Mouse (Mus musculus): ENCODE measurements around the gene 4931406P16Rik.

Gene 4931406P16Rik

GRCm38 (mm10) chr7:34312786-34313442, 437 bp downstream of the 4931406P16Rik start:
- DNase-seq (ENCODE audit: low spot score) = peak; percentile 53

DNA sequence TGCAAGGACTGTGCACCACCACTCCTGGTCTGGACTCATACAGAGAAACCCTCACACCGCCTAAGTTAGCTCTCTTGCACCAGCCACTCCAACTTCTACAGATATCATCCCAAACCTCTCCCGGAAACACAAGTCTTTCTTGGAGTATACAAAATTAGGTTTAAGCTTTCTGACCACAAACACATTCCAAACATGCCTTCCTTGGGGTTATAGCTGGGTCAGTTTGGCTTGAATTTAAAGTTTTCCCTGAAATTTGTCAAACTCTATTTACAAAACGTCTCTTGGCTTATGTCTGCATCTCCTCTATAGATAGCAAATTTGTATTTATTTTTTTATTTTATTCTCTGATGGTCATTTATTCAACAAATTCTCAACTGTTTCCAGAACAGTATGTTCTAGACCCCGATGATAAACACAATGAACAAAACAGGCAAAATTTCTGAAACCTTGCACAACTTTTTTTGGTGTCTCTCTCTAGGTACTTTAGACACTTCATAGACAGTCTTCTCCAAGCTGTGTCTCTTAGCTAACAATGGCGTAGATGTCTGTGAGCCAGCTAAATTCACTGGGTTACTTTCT, 4.1 kb downstream of the 4931406P16Rik start:
- DNase-seq (ENCODE audit: low spot score) = no peak

GRCm38 (mm10) chr7:34308586-34308985, 4.8 kb downstream of the 4931406P16Rik start:
- no peak for DNase-seq (ENCODE audit: low spot score)

DNA sequence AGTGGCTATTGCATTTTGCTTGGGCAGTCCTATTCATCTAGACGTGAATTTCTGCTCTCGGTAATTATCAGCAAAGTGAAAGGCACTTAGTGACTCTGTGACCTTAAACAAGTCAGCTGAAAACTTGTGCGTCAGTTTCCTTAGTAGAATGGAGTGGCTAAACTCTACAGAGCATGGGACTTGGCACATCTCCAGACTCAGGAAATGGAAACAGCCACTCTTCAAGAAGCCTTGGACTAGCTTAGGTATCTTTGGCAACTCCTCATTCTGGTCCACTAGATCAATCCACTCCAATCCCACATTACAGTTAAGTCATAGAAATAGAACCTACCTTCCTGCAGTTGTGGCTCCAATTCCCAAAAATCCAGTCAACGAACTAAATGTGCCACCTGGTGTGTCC, 7.9 kb downstream of the 4931406P16Rik start:
- no peak for DNase-seq (ENCODE audit: low spot score)

GRCm38 (mm10) chr7:34302651-34303050, 10.7 kb downstream of the 4931406P16Rik start:
- no peak for DNase-seq (ENCODE audit: low spot score)

- DNase-seq (ENCODE audit: low spot score) = no peak
Observed at GRCm38 (mm10) chr7:34301952-34302351, 11.4 kb downstream of the 4931406P16Rik start.

GRCm38 (mm10) chr7:34298818-34299217, 14.5 kb downstream of the 4931406P16Rik start:
- no peak for DNase-seq (ENCODE audit: low spot score)

- DNase-seq (ENCODE audit: low spot score) = no peak
Observed at GRCm38 (mm10) chr7:34296124-34296523, 17.2 kb downstream of the 4931406P16Rik start.

DNA sequence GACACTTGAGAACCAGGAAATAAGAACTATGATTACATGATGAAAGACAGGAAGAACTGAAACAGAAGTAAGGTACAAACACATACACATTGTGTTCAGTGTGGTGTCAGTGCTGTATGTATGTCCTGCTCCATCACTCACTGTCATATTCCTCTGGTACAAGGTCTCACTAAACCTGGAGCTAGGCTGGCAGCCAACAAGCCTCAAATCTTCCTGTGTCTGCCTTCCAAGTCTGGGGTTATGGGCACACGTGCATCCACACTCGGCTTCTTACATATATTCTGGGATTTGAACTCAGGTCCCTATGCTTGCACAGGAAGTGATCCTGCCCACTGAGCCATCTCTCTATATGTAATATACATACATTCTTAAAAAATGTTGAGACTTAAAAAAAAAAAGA, 20.7 kb downstream of the 4931406P16Rik start:
- no peak for DNase-seq (ENCODE audit: low spot score)

GRCm38 (mm10) chr7:34291265-34291664, 22.1 kb downstream of the 4931406P16Rik start:
- DNase-seq (ENCODE audit: low spot score) = no peak

GRCm38 (mm10) chr7:34290450-34291151, 22.8 kb downstream of the 4931406P16Rik start:
- DNase-seq (ENCODE audit: low spot score) = no peak

- DNase-seq (ENCODE audit: low spot score) = no peak
Observed at GRCm38 (mm10) chr7:34277656-34278055, 35.7 kb downstream of the 4931406P16Rik start.

GRCm38 (mm10) chr7:34276066-34276465, 37.3 kb downstream of the 4931406P16Rik start:
- no peak for DNase-seq (ENCODE audit: low spot score)

GRCm38 (mm10) chr7:34272465-34272864, 40.9 kb downstream of the 4931406P16Rik start:
- no peak for DNase-seq (ENCODE audit: low spot score)

- no peak for DNase-seq (ENCODE audit: low spot score)
Observed at GRCm38 (mm10) chr7:34268463-34268862, 44.9 kb downstream of the 4931406P16Rik start.

DNA sequence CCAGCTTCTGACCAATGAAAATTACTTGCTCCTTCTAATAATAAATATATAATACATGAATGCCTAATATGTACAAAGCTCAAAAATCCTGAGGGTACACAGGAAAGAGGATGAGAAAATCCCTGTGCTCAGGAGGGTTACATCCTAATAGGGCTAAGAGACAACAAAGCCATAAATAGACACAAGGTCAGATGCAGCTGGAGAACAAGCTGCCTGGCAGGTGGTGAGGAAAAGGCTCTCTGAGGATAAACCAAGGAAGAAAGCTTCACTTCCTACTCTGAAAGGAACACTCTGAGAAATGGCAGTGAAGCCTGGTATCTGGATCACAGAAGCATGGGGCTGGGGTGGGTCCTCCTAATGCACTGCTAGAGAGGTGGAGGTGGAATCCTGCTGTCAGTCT, 46.9 kb downstream of the 4931406P16Rik start:
- no peak for DNase-seq (ENCODE audit: low spot score)

DNA sequence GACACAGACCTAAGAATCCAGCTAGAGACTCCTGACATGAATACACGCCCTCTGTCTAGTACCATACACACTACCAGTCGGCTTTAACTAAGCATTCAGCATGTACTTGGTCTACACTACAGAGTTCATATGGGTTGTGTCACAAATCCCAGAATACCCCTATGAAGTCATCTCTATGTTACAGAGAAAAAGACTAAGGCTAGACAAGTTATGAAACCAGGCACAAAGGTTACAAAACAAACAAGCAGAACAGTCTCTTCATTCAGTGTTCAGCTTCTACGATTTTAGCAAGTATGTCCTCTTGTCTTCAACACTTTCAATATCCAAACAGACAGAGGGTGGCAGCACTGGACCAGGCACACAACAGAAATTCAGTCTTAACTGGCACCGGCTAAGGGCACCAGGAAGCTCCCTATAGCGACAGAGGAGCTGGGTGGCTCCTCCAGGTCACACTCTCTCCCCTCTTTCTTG, 47.4 kb downstream of the 4931406P16Rik start:
- DNase-seq (ENCODE audit: low spot score) = peak; percentile 57

DNA sequence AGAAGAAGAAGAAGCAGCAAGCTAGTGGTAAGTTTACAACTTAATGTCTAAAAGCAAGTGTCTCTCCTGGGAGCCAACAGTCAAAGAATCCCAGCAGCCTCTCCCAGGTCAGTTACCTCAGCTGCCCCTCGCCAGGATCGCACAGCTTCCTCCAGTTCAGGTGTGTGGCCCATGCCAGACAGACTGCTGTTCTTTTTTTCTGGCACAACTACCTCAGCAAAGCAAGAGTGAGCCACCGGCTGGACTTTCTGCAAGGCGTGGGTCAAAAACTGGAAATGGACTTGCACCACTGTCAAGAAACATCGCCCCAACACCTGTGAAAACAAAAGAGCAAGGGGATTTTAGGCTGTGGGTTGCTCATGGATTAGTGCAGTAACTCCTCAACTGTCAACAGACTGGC, 49.9 kb downstream of the 4931406P16Rik start:
- DNase-seq (ENCODE audit: low spot score) = no peak

- DNase-seq (ENCODE audit: low spot score) = no peak
Observed at GRCm38 (mm10) chr7:34258407-34258806, 54.9 kb downstream of the 4931406P16Rik start.

- no peak for DNase-seq (ENCODE audit: low spot score)
Observed at GRCm38 (mm10) chr7:34257279-34257678, 56.1 kb downstream of the 4931406P16Rik start.

DNA sequence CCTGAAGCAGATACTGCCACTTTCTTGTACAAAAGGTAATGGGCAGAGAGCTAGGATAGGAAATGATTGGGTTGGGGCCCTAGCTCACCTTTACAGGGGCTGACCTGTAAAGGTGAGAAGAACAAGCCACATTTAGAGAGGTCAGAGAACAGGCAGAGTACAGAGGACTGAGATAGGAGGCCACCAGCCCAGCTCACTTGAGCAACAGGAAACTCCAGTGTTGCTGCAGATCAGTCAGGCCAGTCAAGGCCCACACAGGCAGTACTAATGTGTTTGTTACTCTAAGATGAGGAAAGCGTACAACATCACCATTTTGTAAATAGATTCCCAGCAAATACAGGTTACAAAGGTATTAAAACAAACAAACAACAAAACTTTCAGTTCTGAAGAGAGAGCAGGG, 57.4 kb downstream of the 4931406P16Rik start:
- no peak for DNase-seq (ENCODE audit: low spot score)

DNA sequence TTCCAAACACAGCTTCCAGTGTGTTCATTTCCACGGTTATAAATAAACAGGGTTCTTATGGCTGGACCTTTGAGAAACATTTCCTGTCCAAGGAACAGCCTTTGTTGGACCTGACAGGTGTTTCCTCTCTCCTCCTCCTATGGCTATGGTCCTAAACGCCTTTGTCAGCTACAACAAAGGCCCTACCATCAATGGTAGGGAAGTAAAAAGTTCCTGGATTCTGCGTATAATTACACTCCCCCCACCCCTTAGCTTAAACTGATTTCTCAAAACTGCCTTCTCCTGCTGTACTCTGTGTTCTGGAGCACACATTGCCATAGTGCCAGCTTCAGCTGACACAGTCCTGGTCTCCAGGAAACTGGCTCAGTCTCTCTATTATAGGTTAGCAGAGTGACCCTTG, 58.2 kb downstream of the 4931406P16Rik start:
- no peak for DNase-seq (ENCODE audit: low spot score)

DNA sequence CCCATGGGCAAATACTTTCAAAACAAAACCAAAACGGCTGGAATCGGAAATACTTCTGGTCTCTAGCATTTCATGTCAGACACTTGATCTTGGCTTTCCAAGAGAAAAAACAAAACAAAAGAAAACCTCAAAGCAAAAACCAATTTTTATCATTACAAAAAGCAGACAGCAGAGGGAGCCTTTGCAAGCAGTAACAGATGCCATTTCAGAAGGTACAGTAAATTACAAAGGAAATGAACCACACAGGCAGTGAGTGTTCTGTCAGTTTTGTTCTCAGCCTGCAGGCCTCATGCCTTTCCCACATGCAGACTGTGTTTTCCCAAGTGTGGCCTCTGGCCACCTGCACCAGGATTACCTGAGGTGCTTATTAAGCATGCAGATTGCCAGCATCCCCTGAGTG, 61.3 kb downstream of the 4931406P16Rik start:
- DNase-seq (ENCODE audit: low spot score) = peak; percentile 49

Measured in MN1 (cell line).